In genomic region chr19:46056947-46057607, GRCm38 (mm10) we compare ENCODE assay signal across 8 mouse cellular contexts. TPM values are rescaled to one million over a fixed set of nuclear protein-coding genes. Genes with fewer than 3 reads are reported as not detected.
DNase-seq lines count a peak whose midpoint lies in the region; ATAC-seq and TF ChIP-seq lines count a peak whose summit lies in the region.

No protein-coding gene starts in this region.

- peak overlapping the region; percentile 79 for H3K9ac ChIP-seq in embryonic facial prominence, embryonic 14.5 days (ENCODE audit: low read depth, low read length)
- peak overlapping the region; percentile 94 for H3K9ac ChIP-seq in heart, embryonic 11.5 days (ENCODE audit: low read depth, low read length)
- peak overlapping the region; percentile 81 for H3K9ac ChIP-seq in kidney, embryonic 16.5 days (replicated peaks; ENCODE audit: low read length)
- peak overlapping the region; percentile 77 for H3K9ac ChIP-seq in liver, embryonic 14.5 days (replicated peaks)
- peak overlapping the region; percentile 77 for H3K9ac ChIP-seq in stomach, postnatal 0 days (ENCODE audit: low read length)

- H3K9me3 ChIP-seq in embryonic facial prominence, embryonic 14.5 days (ENCODE audit: control insufficient read depth, low read length), result no peaks in the 10 kb centered on the region
- no peaks in the 10 kb centered on the region for H3K9me3 ChIP-seq in heart, embryonic 11.5 days (replicated peaks; ENCODE audit: control insufficient read depth, low read length)
- H3K9me3 ChIP-seq in kidney, embryonic 16.5 days (ENCODE audit: low read length), result no peaks in the 10 kb centered on the region
- H3K9me3 ChIP-seq in liver, embryonic 14.5 days (ENCODE audit: control insufficient read depth, low read length), result no peaks in the 10 kb centered on the region
- no peaks in the 10 kb centered on the region for H3K9me3 ChIP-seq in stomach, postnatal 0 days (ENCODE audit: control insufficient read depth, low read length)

- no peak for TF ChIP-seq EP300 in liver, embryonic 14.5 days (IDR thresholded peaks at IDR 0.05; ENCODE audit: low read depth)
- TF ChIP-seq EP300 in stomach, postnatal 0 days (optimal IDR thresholded peaks at IDR 0.05), result no peak

- H3K4me2 ChIP-seq in embryonic facial prominence, embryonic 14.5 days (ENCODE audit: low read depth, low read length), result peak overlapping the region; percentile 68
- peak overlapping the region; percentile 87 for H3K4me2 ChIP-seq in heart, embryonic 11.5 days
- peak overlapping the region; percentile 64 for H3K4me2 ChIP-seq in kidney, embryonic 16.5 days (replicated peaks; ENCODE audit: low read depth, low read length)
- H3K4me2 ChIP-seq in liver, embryonic 14.5 days (ENCODE audit: low read depth), result peak overlapping the region; percentile 85
- peak overlapping the region; percentile 75 for H3K4me2 ChIP-seq in stomach, postnatal 0 days (replicated peaks; ENCODE audit: low read depth)

- WGBS in embryonic facial prominence, embryonic 14.5 days, result 0% methylated on average over 19 of the region's 42 CpGs
- under 1% methylated on average over 39 of the region's 42 CpGs for WGBS in heart, embryonic 11.5 days (ENCODE audit: insufficient replicate concordance)
- WGBS in kidney, embryonic 16.5 days, result under 1% methylated on average over 31 of the region's 42 CpGs
- under 1% methylated on average over 30 of the region's 42 CpGs for WGBS in liver, embryonic 14.5 days (ENCODE audit: insufficient replicate concordance)
- WGBS in stomach, postnatal 0 days, result 1% methylated on average over 30 of the region's 42 CpGs

- ATAC-seq in embryonic facial prominence, embryonic 14.5 days (ENCODE audit: low read depth), result peak; percentile 66
- peak; percentile 72 for ATAC-seq in heart, embryonic 11.5 days (replicated peaks; ENCODE audit: insufficient number of reproducible peaks, low FRiP score, low TSS enrichment)
- peak; percentile 82 for ATAC-seq in kidney, embryonic 16.5 days (ENCODE audit: low FRiP score, low TSS enrichment)
- peak; percentile 63 for ATAC-seq in liver, embryonic 14.5 days (ENCODE audit: insufficient read depth)
- peak; percentile 77 for ATAC-seq in stomach, postnatal 0 days (ENCODE audit: low FRiP score, low TSS enrichment)

- peak overlapping the region; percentile 94 for H3K27ac ChIP-seq in embryonic facial prominence, embryonic 14.5 days (replicated peaks; ENCODE audit: low read depth, low read length)
- H3K27ac ChIP-seq in heart, embryonic 11.5 days (ENCODE audit: low read depth, low read length), result peak overlapping the region; percentile 96
- H3K27ac ChIP-seq in kidney, embryonic 16.5 days (ENCODE audit: low read length), result peak overlapping the region; percentile 95
- H3K27ac ChIP-seq in liver, embryonic 14.5 days, result peak overlapping the region; percentile 79
- H3K27ac ChIP-seq in stomach, postnatal 0 days (replicated peaks), result peak overlapping the region; percentile 93

- H3K27me3 ChIP-seq in embryonic facial prominence, embryonic 14.5 days (replicated peaks; ENCODE audit: control insufficient read depth, insufficient read depth, low read length), result no peaks in the 10 kb centered on the region
- no peaks in the 10 kb centered on the region for H3K27me3 ChIP-seq in heart, embryonic 11.5 days (ENCODE audit: control insufficient read depth, insufficient read depth, low read length)
- no peaks in the 10 kb centered on the region for H3K27me3 ChIP-seq in kidney, embryonic 16.5 days (ENCODE audit: insufficient read depth, low read length)
- H3K27me3 ChIP-seq in liver, embryonic 14.5 days (ENCODE audit: control insufficient read depth, insufficient read depth, low read length), result no peaks in the 10 kb centered on the region
- H3K27me3 ChIP-seq in stomach, postnatal 0 days (ENCODE audit: control insufficient read depth, insufficient read depth, low read length), result no peaks in the 10 kb centered on the region

- peak overlapping the region; percentile 78 for H3K4me3 ChIP-seq in embryonic facial prominence, embryonic 14.5 days (ENCODE audit: low read depth, low read length)
- peak overlapping the region; percentile 85 for H3K4me3 ChIP-seq in heart, embryonic 11.5 days (ENCODE audit: low read depth, low read length)
- H3K4me3 ChIP-seq in kidney, embryonic 16.5 days (ENCODE audit: low read length), result peak overlapping the region; percentile 91
- peak overlapping the region; percentile 90 to 96 for H3K4me3 ChIP-seq in liver, embryonic 14.5 days (ENCODE audit: insufficient read depth in 1 of 2, low read depth in 2 of 2, low read length in 2 of 2)
- peak overlapping the region; percentile 70 for H3K4me3 ChIP-seq in stomach, postnatal 0 days (ENCODE audit: low read depth, low read length)

- peak; percentile 25; the same call in 1 of the 2 replicates for TF ChIP-seq CTCF in liver, embryonic 14.5 days (IDR thresholded peaks at IDR 0.05; ENCODE audit: low read depth)
- peak; percentile 64 for TF ChIP-seq CTCF in stomach, postnatal 0 days (IDR thresholded peaks at IDR 0.05; ENCODE audit: low read depth)

- peak; percentile 78 for DNase-seq in A20 (ENCODE audit: low read depth, low spot score)
- peak; percentile 47 to 70 for DNase-seq in adrenal gland, postnatal 4 days (ENCODE audit: low spot score in 2 of 2)
- peak; percentile 88 for DNase-seq in embryonic facial prominence, embryonic 14.5 days (ENCODE audit: low spot score)
- DNase-seq in liver, embryonic 14.5 days (ENCODE audit: low read depth in 3 of 3, low spot score in 3 of 3), result peak; percentile 57 to 65 (median 61)
- DNase-seq in neural tube, embryonic 10.5 days (ENCODE audit: extremely low spot score, low spot score), result peak; percentile 83
- peak; percentile 88 for DNase-seq in stomach, postnatal 0 days (ENCODE audit: low spot score)

- H3K36me3 ChIP-seq in embryonic facial prominence, embryonic 14.5 days (ENCODE audit: control insufficient read depth, insufficient read depth, low read length), result peaks cover 10% of the 10 kb centered on the region
- H3K36me3 ChIP-seq in heart, embryonic 11.5 days (ENCODE audit: control insufficient read depth, insufficient read depth, low read length), result peaks cover 4% of the 10 kb centered on the region
- H3K36me3 ChIP-seq in kidney, embryonic 16.5 days (ENCODE audit: insufficient read depth, low read length), result peaks cover 8% of the 10 kb centered on the region
- H3K36me3 ChIP-seq in liver, embryonic 14.5 days (replicated peaks; ENCODE audit: control insufficient read depth, insufficient read depth, low read depth), result peaks cover 9% of the 10 kb centered on the region
- peaks cover 2% of the 10 kb centered on the region; the same call in 1 of the 2 replicates for H3K36me3 ChIP-seq in stomach, postnatal 0 days (ENCODE audit: control insufficient read depth, insufficient read depth, low read length)

- H3K4me1 ChIP-seq in embryonic facial prominence, embryonic 14.5 days (ENCODE audit: control insufficient read depth, insufficient read depth, low read length), result peaks cover 10% of the 10 kb centered on the region; the same call in 1 of the 2 replicates
- H3K4me1 ChIP-seq in heart, embryonic 11.5 days (ENCODE audit: control insufficient read depth, insufficient read depth, low read length), result peaks cover 7% of the 10 kb centered on the region
- H3K4me1 ChIP-seq in kidney, embryonic 16.5 days (ENCODE audit: insufficient read depth, low read length), result peaks cover 11% of the 10 kb centered on the region
- H3K4me1 ChIP-seq in liver, embryonic 14.5 days (replicated peaks; ENCODE audit: control insufficient read depth in 2 of 2, insufficient read depth in 2 of 2, low read length in 1 of 2), result peaks cover 32 to 35% of the 10 kb centered on the region in 2 experiments
- H3K4me1 ChIP-seq in stomach, postnatal 0 days (replicated peaks; ENCODE audit: control insufficient read depth, insufficient read depth), result no peaks in the 10 kb centered on the region

RNA-seq across cellular contexts. Expression of gene Ldb1, which starts 12.1 kb away (rescaled TPM):
- total RNA-seq in adrenal gland, postnatal 4 days (2021), result 100 to 1,000 TPM; 161 TPM
- polyA plus RNA-seq in embryonic facial prominence, embryonic 14.5 days (2014; fragmentation: Nextera tagmentation; extraction: Ambion mirVana), result 80.6 and 82.0 TPM in 2 replicates
- polyA plus RNA-seq in heart, embryonic 11.5 days (2014; fragmentation: Nextera tagmentation; extraction: Ambion mirVana), result 53.6 and 59.7 TPM in 2 replicates
- 57.0 and 88.2 TPM in 2 replicates for polyA plus RNA-seq in kidney, embryonic 16.5 days (2015; fragmentation: Nextera tagmentation; extraction: Ambion mirVana)
- polyA plus RNA-seq in liver, embryonic 14.5 days (2012; rRNA removed), result 129 and 132 TPM in 2 replicates
- polyA plus RNA-seq in liver, embryonic 14.5 days (2014; fragmentation: Nextera tagmentation; extraction: Ambion mirVana), result 22.8 and 29.0 TPM in 2 replicates
- polyA plus RNA-seq in stomach, postnatal 0 days (2015; fragmentation: Nextera tagmentation; extraction: Ambion mirVana), result 50.1 and 54.9 TPM in 2 replicates

RNA-seq across cellular contexts. Expression of gene Pprc1, which starts 12.4 kb away (rescaled TPM):
- total RNA-seq in adrenal gland, postnatal 4 days (2021), result 10 to 100 TPM; 30.5 to 40.2 TPM
- 41.8 and 41.9 TPM in 2 replicates for polyA plus RNA-seq in embryonic facial prominence, embryonic 14.5 days (2014; fragmentation: Nextera tagmentation; extraction: Ambion mirVana)
- polyA plus RNA-seq in heart, embryonic 11.5 days (2014; fragmentation: Nextera tagmentation; extraction: Ambion mirVana), result 36.8 and 46.7 TPM in 2 replicates
- 34.2 and 36.2 TPM in 2 replicates for polyA plus RNA-seq in kidney, embryonic 16.5 days (2015; fragmentation: Nextera tagmentation; extraction: Ambion mirVana)
- polyA plus RNA-seq in liver, embryonic 14.5 days (2012; rRNA removed), result 17.5 and 19.4 TPM in 2 replicates
- 25.0 and 28.0 TPM in 2 replicates for polyA plus RNA-seq in liver, embryonic 14.5 days (2014; fragmentation: Nextera tagmentation; extraction: Ambion mirVana)
- 8.6 and 10.7 TPM in 2 replicates for polyA plus RNA-seq in stomach, postnatal 0 days (2015; fragmentation: Nextera tagmentation; extraction: Ambion mirVana)

RNA-seq across cellular contexts. Expression of gene Nolc1, which starts 18.6 kb away (rescaled TPM):
- total RNA-seq in adrenal gland, postnatal 4 days (2021), result 10 to 100 TPM; 44.7 to 46.2 TPM
- 77.1 and 82.2 TPM in 2 replicates for polyA plus RNA-seq in embryonic facial prominence, embryonic 14.5 days (2014; fragmentation: Nextera tagmentation; extraction: Ambion mirVana)
- 64.1 and 65.4 TPM in 2 replicates for polyA plus RNA-seq in heart, embryonic 11.5 days (2014; fragmentation: Nextera tagmentation; extraction: Ambion mirVana)
- 85.7 and 93.2 TPM in 2 replicates for polyA plus RNA-seq in kidney, embryonic 16.5 days (2015; fragmentation: Nextera tagmentation; extraction: Ambion mirVana)
- 36.6 and 63.9 TPM in 2 replicates for polyA plus RNA-seq in liver, embryonic 14.5 days (2012; rRNA removed)
- 55.0 and 58.2 TPM in 2 replicates for polyA plus RNA-seq in liver, embryonic 14.5 days (2014; fragmentation: Nextera tagmentation; extraction: Ambion mirVana)
- 36.1 and 36.5 TPM in 2 replicates for polyA plus RNA-seq in stomach, postnatal 0 days (2015; fragmentation: Nextera tagmentation; extraction: Ambion mirVana)

RNA-seq across cellular contexts. Expression of gene Hps6, which starts 53.8 kb away (rescaled TPM):
- total RNA-seq in adrenal gland, postnatal 4 days (2021), result 10 to 100 TPM; 16.5 to 17.1 TPM
- 4.5 and 6.4 TPM in 2 replicates for polyA plus RNA-seq in embryonic facial prominence, embryonic 14.5 days (2014; fragmentation: Nextera tagmentation; extraction: Ambion mirVana)
- 3.0 and 3.6 TPM in 2 replicates for polyA plus RNA-seq in heart, embryonic 11.5 days (2014; fragmentation: Nextera tagmentation; extraction: Ambion mirVana)
- 9.8 and 10.5 TPM in 2 replicates for polyA plus RNA-seq in kidney, embryonic 16.5 days (2015; fragmentation: Nextera tagmentation; extraction: Ambion mirVana)
- polyA plus RNA-seq in liver, embryonic 14.5 days (2012; rRNA removed), result 0.96 and 1.2 TPM in 2 replicates
- polyA plus RNA-seq in liver, embryonic 14.5 days (2014; fragmentation: Nextera tagmentation; extraction: Ambion mirVana), result 1.3 and 1.4 TPM in 2 replicates
- polyA plus RNA-seq in stomach, postnatal 0 days (2015; fragmentation: Nextera tagmentation; extraction: Ambion mirVana), result 4.9 and 5.1 TPM in 2 replicates

RNA-seq across cellular contexts. Expression of gene Armh3, which starts 58.8 kb away (rescaled TPM):
- total RNA-seq in adrenal gland, postnatal 4 days (2021), result 10 to 100 TPM; 21.6 to 21.9 TPM
- polyA plus RNA-seq in embryonic facial prominence, embryonic 14.5 days (2014; fragmentation: Nextera tagmentation; extraction: Ambion mirVana), result 13.7 and 15.2 TPM in 2 replicates
- polyA plus RNA-seq in heart, embryonic 11.5 days (2014; fragmentation: Nextera tagmentation; extraction: Ambion mirVana), result 9.6 and 11.9 TPM in 2 replicates
- polyA plus RNA-seq in kidney, embryonic 16.5 days (2015; fragmentation: Nextera tagmentation; extraction: Ambion mirVana), result 20.9 and 21.9 TPM in 2 replicates
- polyA plus RNA-seq in liver, embryonic 14.5 days (2012; rRNA removed), result 2.0 and 2.2 TPM in 2 replicates
- polyA plus RNA-seq in liver, embryonic 14.5 days (2014; fragmentation: Nextera tagmentation; extraction: Ambion mirVana), result 2.6 and 2.8 TPM in 2 replicates
- 7.5 and 8.2 TPM in 2 replicates for polyA plus RNA-seq in stomach, postnatal 0 days (2015; fragmentation: Nextera tagmentation; extraction: Ambion mirVana)

Comparison
In these comparisons a context has a peak if more than half of its experiments do, and no peak if none do; other contexts are left out.
1. Peak in every context shown above with its lines: DNase-seq, ATAC-seq, H3K4me3 ChIP-seq and H3K27ac ChIP-seq.